Mouse (Mus musculus): ENCODE measurements at regions not wholly inside any gene's neighbourhood (a gene's known extent, or its start where the extent isn't known, plus 50 kb on each side); places are given as distances from the start of the nearest gene placed in this dataset.

GRCm38 (mm10) chr3:149217916-149218803 is 227.8 kb upstream of the Adgrl2 start:
- ATAC-seq (replicated peaks; ENCODE audit: low FRiP score, poor library complexity, severe bottlenecking): no peak

GRCm38 (mm10) chr3:149216759-149217400 is 226.5 kb upstream of the Adgrl2 start:
- ATAC-seq (replicated peaks; ENCODE audit: low FRiP score, poor library complexity, severe bottlenecking): no peak

- ATAC-seq (replicated peaks; ENCODE audit: low FRiP score, poor library complexity, severe bottlenecking): no peak
These were observed 225.3 kb upstream of the Adgrl2 start for GRCm38 (mm10) chr3:149215691-149216090.

- no peak for ATAC-seq (replicated peaks; ENCODE audit: low FRiP score, poor library complexity, severe bottlenecking)
These were observed 221.6 kb upstream of the Adgrl2 start for GRCm38 (mm10) chr3:149211909-149212308.

GRCm38 (mm10) chr3:149209260-149209659 is 218.9 kb upstream of the Adgrl2 start:
- no peak for ATAC-seq (replicated peaks; ENCODE audit: low FRiP score, poor library complexity, severe bottlenecking)

GRCm38 (mm10) chr3:149203451-149203850 is 213.1 kb upstream of the Adgrl2 start:
- no peak for ATAC-seq (replicated peaks; ENCODE audit: low FRiP score, poor library complexity, severe bottlenecking)

GRCm38 (mm10) chr3:149196477-149197185 is 206.3 kb upstream of the Adgrl2 start:
- no peak for ATAC-seq (replicated peaks; ENCODE audit: low FRiP score, poor library complexity, severe bottlenecking)

- no peak for ATAC-seq (replicated peaks; ENCODE audit: low FRiP score, poor library complexity, severe bottlenecking)
These were observed 200.7 kb upstream of the Adgrl2 start for GRCm38 (mm10) chr3:149190856-149191576.

GRCm38 (mm10) chr3:149184136-149184551 is 193.8 kb upstream of the Adgrl2 start:
- ATAC-seq (replicated peaks; ENCODE audit: low FRiP score, poor library complexity, severe bottlenecking): no peak

GRCm38 (mm10) chr3:149182095-149182494 is 191.7 kb upstream of the Adgrl2 start:
- ATAC-seq (replicated peaks; ENCODE audit: low FRiP score, poor library complexity, severe bottlenecking): no peak

- ATAC-seq (replicated peaks; ENCODE audit: low FRiP score, poor library complexity, severe bottlenecking): no peak
These were observed 189.8 kb upstream of the Adgrl2 start for GRCm38 (mm10) chr3:149180129-149180528.

GRCm38 (mm10) chr3:149179486-149180116 is 189.2 kb upstream of the Adgrl2 start:
- ATAC-seq (replicated peaks; ENCODE audit: low FRiP score, poor library complexity, severe bottlenecking): no peak

GRCm38 (mm10) chr3:149178891-149179290 is 188.5 kb upstream of the Adgrl2 start:
- ATAC-seq (replicated peaks; ENCODE audit: low FRiP score, poor library complexity, severe bottlenecking): no peak

GRCm38 (mm10) chr3:149174689-149175390 is 184.5 kb upstream of the Adgrl2 start:
- ATAC-seq (replicated peaks; ENCODE audit: low FRiP score, poor library complexity, severe bottlenecking): no peak

GRCm38 (mm10) chr3:149173537-149173936 is 183.2 kb upstream of the Adgrl2 start:
- ATAC-seq (replicated peaks; ENCODE audit: low FRiP score, poor library complexity, severe bottlenecking): no peak

- ATAC-seq (replicated peaks; ENCODE audit: low FRiP score, poor library complexity, severe bottlenecking): no peak
These were observed 181.4 kb upstream of the Adgrl2 start for GRCm38 (mm10) chr3:149171766-149172165.

GRCm38 (mm10) chr3:149170191-149170590 is 179.8 kb upstream of the Adgrl2 start:
- no peak for ATAC-seq (replicated peaks; ENCODE audit: low FRiP score, poor library complexity, severe bottlenecking)

GRCm38 (mm10) chr3:149169442-149169841 is 179.1 kb upstream of the Adgrl2 start:
- ATAC-seq (replicated peaks; ENCODE audit: low FRiP score, poor library complexity, severe bottlenecking): no peak

GRCm38 (mm10) chr3:149167997-149168396 is 177.6 kb upstream of the Adgrl2 start:
- no peak for ATAC-seq (replicated peaks; ENCODE audit: low FRiP score, poor library complexity, severe bottlenecking)

Data from erythroid progenitor cell, adult 5-6 weeks (primary cell).